Mouse (Mus musculus) kidney, adult 8-10 months (tissue): ENCODE data around the gene Mecr.
A peak's percentile ranks its signal among the peaks of the same experiment; 100 is the strongest.

ENCODE experiments used
- DNase-seq, 2 experiments: peaks; one replicate each; pipeline ENCODE4 v3.0.0; 2022

Mecr gene

DNA sequence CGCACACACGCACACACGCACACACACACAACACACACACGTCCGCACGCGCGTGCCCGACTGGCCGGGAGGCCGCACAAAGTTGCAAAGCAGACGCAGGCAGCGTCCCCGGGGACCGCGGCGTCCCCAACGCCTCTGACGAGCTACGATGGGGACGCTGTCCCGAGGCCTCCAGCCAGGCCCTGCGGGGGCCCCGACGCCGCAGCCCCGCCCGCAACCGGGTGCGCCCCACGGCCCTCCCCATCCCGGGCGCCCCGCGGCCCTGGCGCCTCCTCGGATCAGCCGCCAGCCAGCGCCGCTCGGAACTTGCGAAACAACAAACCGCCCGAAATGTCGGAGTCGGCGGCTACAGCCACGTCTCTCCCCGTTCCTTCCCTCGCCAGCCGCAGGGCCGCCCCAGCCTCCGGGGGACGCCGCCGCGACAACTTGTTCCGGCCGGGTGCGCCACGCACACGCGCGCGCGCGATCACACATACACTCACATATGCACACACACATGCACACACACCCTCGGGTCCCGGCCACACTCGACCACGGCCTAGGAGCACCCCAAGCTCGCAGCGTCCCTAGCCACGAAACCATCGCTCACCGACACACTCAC, 6.3 kb upstream of the Mecr start:
- no peak for DNase-seq

DNA sequence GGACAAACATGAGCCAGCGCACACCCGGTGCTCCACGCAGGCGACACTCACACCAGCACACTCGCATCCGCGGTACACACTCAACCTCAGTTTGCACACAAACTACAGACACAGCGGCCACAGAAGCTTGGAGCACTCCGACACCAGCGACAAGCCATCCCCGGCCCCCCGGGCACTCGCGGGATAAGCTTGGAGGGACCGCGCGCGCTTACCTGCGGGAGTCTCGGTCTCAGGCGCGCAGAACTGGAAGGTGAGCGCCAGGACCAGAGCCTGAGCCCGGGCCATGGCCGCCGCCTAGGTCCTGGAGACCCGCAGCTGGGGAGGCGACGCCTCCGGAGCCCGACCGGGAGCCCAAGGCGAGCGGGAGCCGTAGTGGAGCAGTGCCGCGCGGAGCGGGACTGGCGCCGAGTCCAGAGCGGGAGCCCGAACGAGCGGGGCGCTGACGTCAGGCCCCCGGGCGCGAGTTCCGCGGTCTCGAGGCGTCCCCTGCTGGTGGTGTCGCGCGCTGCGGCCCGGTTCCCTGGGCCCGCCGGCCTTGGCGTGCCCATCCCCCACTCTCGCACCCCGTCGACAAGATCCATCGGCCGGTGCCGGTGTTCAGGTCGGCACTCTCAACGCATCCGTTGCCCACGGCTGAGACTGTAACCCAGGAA, 5.3 kb upstream of the Mecr start, which contains the start of gene Ptpru:
Gene Ptpru, minus strand, starts transcription at position 417 of the 653 bp plus-strand sequence.
- DNase-seq: peak; percentile 77 to 90

DNA sequence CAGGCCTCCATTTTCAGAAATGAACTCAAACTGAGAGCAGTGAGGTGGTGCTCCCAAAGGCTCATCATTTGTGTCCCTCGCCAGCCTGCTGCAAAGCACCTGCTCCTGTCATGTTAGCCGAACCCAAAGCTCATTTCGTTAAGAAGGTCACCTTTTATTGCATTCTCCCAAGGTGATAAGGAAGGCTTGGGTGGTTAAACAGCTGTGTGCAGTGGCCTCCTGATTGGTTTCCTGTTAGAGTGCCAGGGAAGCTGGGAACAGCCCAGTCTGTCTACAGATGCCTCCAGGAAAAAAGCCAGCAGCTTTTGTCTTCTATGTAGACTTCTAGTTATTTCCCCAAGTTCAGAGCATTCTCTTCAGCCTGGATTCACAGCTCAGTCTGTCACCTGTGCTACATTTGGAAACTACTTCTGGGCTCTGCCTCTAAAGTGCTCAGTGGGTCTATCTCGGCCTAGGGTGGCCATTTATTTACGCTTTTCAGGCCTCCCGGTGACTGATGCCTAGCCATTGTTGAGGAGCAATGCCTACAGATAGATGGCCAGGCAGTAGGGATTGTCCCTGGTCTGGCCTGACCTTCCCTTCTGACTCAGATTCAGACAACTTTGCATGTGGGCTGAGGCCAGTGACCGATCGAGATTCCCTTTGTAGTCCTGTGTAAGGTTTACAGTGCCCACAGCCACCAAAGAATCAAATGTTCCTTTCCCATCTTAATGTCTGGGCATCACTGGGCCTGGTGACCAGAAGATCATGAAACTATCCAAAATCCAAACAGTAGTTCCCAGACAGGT, 2.9 kb downstream of the Mecr start:
- DNase-seq: no peak

DNA sequence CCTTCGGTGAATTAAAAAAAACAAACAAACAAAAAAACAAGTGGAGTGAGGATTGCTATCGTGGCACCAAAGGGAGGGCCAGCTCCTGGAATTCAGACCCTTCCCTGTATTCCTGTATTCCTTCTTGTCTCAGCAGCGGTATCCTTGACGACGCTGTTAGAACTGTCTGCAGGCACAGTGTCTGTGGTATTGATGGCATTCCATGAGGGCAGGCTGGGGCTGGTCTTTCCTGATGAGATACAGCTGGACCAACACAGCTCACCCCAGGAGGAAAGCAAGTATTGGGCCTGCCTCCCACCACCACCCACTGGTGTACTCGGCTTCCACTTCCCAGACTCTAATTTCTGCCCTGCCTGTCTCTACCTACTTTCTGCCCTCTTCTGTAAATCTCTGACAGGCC, 4.8 kb downstream of the Mecr start:
- DNase-seq: no peak

DNA sequence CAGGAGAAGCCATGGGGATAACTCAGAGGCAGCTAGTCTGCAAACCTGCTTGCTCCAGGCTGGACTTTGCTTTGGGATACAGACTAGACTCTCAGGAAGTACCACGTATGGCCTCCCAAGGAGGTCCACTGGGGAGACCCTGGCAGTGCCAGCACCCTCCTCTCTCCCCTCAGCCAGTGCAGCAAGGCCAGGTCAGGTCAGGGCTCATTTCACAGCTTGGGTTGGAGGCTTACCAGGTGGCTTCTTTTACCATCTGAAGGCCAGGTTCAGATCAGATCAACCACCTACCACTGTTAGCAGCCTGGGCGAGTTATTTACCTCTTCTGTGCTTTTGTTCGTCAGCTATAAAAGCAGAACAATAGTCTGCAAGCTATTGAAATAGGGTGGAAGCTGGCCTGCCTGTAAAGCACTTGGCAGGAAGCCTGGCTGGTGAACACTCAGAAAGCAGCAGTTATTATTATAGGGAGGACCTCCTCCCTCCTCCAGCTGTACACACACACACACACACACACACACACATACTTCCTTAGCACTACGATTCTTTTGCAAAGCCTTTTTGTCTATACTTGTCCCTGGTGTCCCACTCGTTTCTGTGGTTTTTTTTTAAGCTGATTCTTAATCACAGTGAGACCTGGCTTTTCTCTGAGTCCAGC, 6.8 kb downstream of the Mecr start:
- DNase-seq: no peak

DNA sequence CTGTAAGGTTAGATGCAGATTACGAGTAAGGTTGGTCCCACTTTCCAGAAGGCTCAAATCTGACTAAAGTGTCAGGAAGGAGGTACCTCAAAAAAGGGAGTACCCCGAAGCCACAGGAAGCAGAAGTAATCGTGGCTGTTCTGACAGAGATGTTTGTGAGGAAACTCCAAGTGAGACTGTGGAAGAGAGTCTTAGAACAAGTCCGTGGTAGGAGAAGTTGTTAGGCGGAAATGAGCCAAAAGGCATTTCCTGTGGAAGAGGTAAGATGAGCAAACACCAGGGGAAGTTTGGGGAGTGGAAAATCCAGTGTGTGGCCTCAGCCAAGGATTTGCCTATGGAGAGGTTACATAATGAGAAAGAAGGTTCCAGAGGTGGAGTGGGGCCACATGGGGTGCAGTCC, 11.7 kb downstream of the Mecr start:
- no peak for DNase-seq

DNA sequence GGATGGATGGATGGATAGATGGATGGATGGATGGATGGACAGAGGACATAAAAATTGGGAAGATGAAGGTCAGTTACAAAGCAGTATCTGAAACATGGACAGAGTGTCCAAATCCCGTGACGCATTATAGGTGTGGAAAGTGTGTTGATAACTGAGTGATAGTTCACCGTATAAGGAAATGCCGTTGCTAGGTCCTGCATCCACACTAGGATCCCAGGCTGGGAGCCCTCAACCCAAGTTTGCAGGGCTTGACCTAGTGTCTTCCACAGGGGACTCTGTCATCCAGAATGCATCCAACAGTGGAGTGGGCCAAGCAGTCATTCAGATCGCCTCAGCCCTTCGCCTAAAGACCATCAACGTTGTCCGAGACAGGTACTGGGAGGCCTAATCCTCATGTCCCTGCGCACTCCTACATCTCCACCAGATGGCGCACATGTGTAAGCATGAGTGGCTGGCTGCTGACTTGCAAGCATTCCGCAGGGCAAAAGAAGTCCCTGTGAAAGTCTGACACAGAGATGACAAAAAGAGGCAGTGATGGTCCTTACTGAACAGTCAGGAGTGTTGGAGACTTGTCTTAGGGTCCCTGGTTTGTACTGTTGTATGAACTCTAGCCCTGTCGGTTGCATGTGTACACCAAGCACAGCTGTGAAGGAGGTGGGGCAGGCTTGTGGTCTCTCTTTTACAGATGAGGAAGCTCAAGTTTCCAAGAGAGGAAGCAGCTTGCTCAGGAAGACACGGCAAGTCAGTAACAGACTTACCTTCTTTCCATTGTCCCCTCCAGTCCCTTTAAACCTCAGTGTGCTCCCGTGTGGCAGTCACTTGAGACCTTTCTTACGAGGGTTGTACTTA, 17.4 kb downstream of the Mecr start:
- DNase-seq: peak; percentile 63 to 86

DNA sequence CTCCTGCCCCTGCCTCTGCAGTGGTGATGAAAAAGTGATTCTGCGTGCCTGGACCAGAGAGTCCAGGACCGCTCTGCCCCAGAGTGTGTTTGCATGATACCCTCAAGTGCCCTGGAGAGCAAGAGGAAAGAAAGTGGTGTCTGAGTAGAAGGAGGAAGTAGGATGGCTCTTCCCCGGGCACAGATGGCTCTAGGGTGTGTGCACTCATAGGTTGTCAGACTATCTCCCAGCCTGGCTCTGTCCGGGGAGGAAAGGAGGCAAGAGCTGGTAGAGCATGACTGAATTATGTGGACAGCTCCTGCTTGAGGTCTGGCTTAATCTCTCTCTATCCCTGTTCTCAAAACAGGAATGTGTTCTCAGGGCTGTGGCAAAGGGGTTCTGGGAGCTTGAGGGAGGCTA, 18.1 kb downstream of the Mecr start:
- DNase-seq: no peak

DNA sequence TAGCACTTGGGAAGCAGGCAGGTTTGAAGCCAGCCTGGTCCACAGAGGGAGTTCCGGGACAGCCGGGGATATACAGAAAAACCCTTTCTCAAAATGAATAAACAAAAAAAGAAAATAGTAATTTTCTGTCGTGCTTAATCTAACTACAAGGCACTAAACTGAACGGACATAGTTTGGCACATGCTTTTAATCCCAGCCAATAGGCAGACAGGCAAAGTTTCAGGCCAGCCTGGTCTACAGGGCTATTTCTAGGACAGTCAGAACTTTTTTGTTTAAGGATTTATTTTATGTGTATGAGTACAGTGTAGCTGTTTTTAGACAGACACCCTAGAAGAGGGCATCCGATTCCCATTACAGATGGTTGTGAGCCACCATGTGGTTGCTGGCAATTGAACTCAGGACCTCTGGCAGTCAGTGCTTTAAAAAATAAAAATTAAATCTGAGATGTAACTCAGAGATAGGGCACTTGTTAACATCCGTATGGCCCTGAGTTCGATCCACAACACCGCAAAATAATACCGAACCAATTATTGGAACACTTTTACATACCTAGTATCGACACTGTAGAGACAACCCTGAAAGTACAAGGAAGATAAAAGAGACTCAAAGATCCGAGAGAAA, 29.5 kb downstream of the Mecr start:
- DNase-seq: no peak

DNA sequence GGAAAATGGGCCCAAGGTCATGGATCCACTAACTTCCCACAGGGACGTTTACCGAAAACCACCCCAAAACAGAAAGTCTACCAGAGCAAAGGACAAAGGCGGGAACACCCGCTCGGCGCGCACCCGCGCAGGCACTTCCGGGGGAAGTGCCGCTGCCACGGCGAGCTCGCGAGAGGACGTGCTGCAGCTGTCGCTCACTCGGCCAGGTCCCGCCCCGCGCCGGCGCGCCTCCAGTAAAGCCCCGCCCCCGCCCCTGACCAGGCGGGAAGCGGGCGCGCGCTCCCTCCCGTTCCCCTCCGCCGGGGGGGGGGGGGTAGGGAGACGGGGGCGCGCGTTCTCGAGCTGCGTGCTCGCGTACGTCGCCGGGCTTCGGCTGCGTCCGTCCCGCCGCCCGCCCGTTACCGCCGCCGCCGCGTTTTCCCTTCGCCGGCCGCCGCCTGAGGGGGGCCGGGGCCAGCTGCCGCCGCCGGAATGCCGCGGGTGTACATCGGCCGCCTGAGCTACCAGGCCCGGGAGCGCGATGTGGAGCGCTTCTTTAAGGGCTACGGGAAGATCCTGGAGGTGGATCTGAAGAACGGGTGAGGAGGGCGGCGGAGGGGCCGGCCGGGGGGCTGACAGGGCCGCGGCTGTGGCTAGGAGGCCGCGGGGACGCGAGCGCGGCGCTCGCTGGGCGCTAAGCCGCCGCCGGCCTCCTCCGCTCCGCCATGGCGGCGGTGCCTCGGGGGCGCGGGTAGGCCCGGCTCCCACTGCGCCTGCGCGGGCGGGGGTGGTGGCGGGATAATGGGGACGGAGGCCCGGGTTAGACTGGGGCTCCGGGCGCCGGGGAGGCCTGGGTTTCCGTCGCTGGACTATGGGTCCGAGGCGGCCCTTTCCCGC, 30.3 kb downstream of the Mecr start, which contains the start of gene Srsf4:
Gene Srsf4, plus strand, starts transcription at position 325 of the 876 bp plus-strand sequence.
- DNase-seq: peak; percentile 92 to 93

DNA sequence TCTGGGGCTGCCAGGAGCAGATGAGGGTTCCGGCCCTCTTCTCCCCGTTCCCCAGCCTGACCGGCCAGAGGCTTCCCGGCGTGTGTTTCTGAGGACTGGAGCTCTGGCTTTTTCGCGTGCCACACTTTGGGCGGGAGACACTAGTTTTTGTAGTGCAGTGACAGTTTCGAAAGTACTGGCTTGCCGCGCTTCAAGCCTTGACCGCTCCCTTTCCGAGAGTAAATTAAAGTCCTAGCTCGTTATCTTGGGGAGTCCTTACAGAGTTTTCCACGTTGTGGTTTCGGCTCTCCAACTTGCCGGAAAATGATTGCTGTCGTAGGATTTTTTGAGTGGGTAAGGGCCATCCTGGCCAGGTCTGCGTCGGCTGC, 30.9 kb downstream of the Mecr start:
- no peak for DNase-seq

DNA sequence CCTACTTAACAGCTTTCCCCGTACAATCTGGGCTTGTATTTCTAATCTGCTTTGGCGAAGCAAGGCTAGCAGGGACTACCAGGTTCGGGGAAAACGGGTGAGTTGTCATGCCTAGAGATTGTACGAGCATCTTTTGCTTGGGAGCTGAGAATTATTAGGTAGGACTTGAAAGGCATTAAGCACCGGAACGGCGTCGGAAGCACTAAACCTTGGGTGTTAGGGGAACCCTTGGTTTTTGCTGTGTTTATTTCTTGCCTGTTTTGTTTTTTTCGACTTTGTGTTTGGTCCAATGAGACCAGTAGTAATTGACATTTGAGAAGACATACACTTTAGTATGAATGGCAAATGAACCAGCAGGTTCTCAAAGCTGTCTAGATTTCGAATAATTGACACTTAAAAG, 31.3 kb downstream of the Mecr start:
- DNase-seq: no peak

DNA sequence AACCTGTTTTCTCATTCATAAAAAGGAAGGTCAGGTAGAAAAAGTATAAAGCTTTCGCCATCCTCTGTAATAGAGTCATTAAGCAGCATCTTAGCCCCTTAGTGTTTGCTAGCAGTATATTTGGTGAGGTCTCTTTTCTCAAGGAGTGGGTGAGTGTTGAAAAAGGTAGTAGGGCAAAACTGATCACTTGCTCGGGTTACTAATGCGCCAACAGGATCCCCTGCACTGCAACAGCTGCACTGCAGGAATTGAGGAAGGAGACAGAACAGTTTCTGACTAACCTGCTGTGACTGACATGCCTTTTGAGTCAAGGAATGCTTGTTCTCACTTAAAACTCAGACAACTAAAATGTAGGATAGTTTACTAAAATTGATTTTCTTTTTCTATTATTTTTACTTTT, 32.0 kb downstream of the Mecr start:
- DNase-seq: no peak

DNA sequence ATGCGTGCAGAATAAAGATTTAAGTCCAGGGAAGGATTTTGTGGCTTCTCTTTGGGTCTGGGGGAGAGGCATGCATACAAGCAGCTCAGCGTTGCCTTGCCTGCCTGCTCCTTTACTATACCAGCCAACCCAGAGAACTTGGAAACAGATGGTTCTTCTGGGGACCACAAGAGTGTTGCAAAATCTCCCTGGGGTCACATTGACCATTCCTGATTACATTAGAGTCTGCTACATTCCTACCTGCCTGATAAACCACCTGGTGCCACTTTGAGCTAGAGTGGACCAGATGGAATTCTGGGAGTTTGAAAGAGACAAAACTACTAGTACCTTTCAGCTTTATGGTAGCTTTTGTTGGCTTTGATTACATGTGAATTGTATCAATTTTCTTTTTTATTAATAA, 33.6 kb downstream of the Mecr start:
- DNase-seq: no peak

DNA sequence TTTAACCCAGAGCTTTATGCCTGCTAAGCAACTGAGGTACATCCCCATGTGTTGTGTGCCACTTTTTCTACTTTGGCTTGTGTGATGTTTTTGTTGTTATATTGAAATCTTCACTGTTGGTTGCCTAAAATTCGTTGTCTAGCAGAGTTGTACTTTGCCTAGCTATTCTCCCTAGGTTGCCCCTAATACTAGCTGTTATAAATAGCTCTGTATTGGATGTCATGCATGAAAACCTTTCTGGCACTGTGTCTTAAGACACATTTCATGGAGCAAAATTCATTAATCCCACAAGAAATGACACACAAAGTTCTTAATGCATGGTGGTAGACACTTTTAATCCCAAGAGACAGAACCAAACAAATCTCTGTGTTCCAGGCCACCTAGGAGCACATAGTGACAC, 36.4 kb downstream of the Mecr start:
- DNase-seq: no peak

DNA sequence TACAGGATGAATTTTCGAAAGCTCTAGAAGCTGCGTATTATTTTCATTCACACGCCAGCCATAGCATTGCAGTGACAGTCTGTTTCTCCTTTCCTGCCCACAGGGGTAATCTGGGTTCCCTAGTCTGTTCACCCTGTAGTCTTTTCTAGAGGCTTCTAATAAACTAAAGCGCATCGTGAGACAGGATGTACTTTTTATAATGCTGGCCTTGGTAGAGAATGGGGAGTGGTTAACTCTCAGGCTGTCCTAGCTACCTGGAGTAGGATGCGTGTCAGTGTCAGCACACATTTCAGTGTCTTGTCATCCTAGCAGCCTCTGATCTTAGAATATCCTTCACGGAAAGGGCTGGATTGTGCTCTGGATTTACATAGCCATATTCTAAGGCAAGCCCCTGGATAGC, 38.0 kb downstream of the Mecr start:
- no peak for DNase-seq

DNA sequence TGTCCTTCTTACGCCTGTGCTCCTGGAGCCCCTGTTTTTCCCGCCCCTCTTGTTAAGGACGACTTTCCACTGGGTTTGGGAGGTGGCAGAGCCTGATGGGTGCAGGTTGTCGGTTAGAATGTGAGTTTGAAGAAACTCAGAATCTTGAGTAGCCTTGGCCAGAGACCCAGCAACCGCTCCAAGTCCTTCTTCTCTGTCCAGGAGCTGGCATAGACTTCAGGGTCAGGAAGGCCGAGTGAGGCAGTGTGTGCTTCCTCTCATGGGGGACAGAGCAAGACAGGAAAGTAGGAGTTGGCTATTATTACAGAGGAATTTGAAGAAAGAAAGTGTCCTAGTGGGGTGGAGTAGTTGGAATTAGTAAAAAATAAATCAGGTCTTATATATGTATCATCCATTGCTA, 40.3 kb downstream of the Mecr start:
- DNase-seq: no peak

DNA sequence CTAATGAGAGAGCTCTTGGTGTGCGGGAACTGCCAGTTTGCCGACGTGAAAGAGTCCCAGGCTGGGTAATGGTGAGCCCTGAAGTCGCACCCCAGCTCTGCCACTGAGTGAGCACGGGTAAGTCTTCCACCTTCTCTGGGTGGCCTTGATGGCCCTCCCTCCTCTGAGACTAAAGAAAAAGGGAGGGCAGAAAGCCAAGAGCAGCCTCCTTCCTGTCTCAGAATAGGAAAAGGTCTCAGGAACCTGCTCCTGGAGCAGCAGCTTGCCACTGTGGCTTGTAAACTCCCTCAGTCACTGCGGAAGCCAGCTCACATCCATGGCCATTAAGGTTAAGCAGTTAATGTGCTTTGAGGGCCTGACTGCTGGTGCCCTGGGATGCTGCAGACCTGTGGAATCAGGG, 42.1 kb downstream of the Mecr start:
- no peak for DNase-seq

DNA sequence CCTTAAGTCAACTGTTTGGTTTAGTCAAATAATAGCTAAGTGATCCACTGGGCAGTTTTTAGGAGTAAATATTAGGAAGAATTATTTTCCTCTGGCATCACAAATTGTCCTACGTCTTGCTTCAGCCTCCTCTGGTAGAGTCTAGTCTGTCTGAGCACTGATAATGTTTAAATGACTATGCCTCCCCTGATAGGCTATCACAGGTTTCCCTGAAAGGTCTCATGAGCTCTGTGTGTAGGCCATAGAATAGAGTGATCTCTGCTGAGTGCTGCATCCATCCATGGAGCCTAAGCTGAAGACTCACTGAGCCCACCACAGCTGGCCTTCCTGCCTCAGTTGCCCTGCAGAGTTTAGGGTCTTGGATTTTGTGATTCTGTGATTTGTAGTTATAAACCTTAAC, 45.3 kb downstream of the Mecr start:
- no peak for DNase-seq

DNA sequence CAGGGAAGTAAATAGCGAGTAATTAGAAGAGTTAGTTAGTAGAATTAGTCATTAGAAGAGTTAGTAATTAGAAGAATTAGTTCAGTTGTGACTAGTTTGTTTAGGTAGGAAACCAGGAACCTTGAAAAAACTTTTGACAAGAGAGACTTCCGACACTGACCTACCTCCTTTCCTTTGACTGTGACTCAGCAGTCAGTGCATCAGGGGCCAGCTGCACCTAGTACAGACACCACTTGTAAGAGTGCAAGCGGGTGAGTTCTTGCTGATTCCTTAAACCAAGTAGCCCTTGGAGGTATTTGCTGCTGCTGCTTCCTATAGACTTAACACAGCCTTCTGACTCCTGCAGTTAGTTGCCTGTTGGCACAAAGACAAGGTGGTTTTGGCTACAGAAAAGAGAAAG, 47.4 kb downstream of the Mecr start:
- no peak for DNase-seq

DNA sequence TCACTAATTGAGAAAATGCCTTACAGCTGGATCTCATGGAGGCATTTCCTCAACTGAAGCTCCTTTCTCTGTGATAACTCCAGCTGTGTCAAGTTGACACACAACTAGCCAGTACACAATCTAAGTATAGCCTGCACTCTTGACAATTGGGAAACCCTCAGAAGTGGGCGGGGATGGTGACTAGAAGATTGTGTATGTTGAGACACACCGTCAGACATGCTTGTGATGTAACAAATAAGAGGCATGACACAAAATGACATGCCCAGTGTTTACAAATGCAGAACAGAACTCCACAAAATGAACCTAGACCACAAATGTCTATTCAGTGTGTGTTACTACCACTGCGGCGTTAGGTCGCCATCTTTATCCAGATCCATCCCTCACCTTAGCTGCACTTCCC, 53.8 kb downstream of the Mecr start:
- DNase-seq: no peak
